Mouse (Mus musculus) liver, adult 2 months (tissue): ENCODE measurements around the gene Gpr158. TPM values are rescaled to one million over a fixed set of nuclear protein-coding genes. Genes with fewer than 3 reads are reported as not detected.
"Not testable (repeated sequence)": the region's sequence is repeated elsewhere in the genome, so short reads cannot be mapped to it uniquely, and the experiment has no call there.

Experiments
- DNase-seq: peaks from one replicate; pipeline ENCODE4 v3.0.0-alpha.2; 2011; ENCODE audit warnings: low read depth, low spot score; ENCODE audit errors: extremely low read depth
- H3K27ac ChIP-seq: fragments of 200-500 bp; replicated peaks from 2 replicates; pipeline ENCODE4 v1.5.1; 2012; ENCODE audit warnings: low read depth, mild to moderate bottlenecking, control low read depth, inconsistent platforms, low read length; ENCODE audit not compliant: insufficient read depth
- H3K27me3 ChIP-seq: fragments of 200-500 bp; 2 replicates; pipeline ENCODE4 v1.6.1; 2012; ENCODE audit warnings: mild to moderate bottlenecking, moderate library complexity, low read length, inconsistent platforms; ENCODE audit not compliant: control insufficient read depth, insufficient read depth
- H3K36me3 ChIP-seq: fragments of 200-500 bp; 2 replicates; pipeline ENCODE4 v1.6.1; 2012; ENCODE audit warnings: low read length, inconsistent platforms; ENCODE audit not compliant: control insufficient read depth, insufficient read depth
- H3K4me1 ChIP-seq: fragments of 200-500 bp; 2 replicates; pipeline ENCODE4 v1.6.1; 2011; ENCODE audit warnings: low read length; ENCODE audit not compliant: control insufficient read depth, insufficient read depth
- H3K4me3 ChIP-seq: fragments of 200-500 bp; 2 replicates; pipeline ENCODE4 v1.5.1; 2011; ENCODE audit warnings: low read depth, mild to moderate bottlenecking, control low read depth, low read length, moderate library complexity; ENCODE audit not compliant: insufficient read depth
- H3K79me2 ChIP-seq: fragments of 200-500 bp; 2 replicates; pipeline ENCODE4 v1.6.1; 2012; ENCODE audit warnings: inconsistent platforms, mild to moderate bottlenecking, low read length, moderate library complexity; ENCODE audit not compliant: control insufficient read depth, insufficient read depth
- H3K9ac ChIP-seq: fragments of 200-500 bp; 2 replicates; pipeline ENCODE4 v1.6.1; 2012; ENCODE audit warnings: low read depth, mild to moderate bottlenecking, control low read depth, inconsistent platforms, low read length
- CTCF ChIP-seq: fragments of 200-500 bp; IDR thresholded peaks from 2 replicates; pipeline ENCODE4 v1.5.1; 2011; ENCODE audit warnings: low read depth, low read length, control low read depth
- POLR2A ChIP-seq: fragments of 200-500 bp; IDR thresholded peaks from 2 replicates; pipeline ENCODE4 v1.6.1; 2011; ENCODE audit warnings: low read length, control low read depth; ENCODE audit not compliant: insufficient read depth; ENCODE audit errors: extremely low read depth
- whole genome bisulfite sequencing: fragments of 180-500 bp; shearing (Covaris S2); methylation state at CpG from one replicate; pipeline ENCODE4 v1.1.7; 2018; 5-methylcytosine and 5-hydroxymethylcytosine counted together
- polyA plus RNA-seq: library from polyadenylated mRNA; depleted of rRNA; stranded (reverse); fragments of >200 nt; gene quantifications from 2 replicates; pipeline ENCODE4 v1.2.3, GENCODE M21; 2012
- total RNA-seq: library from RNA; depleted of rRNA; stranded (reverse); fragments of >200 nt; gene quantifications from 2 replicates; pipeline ENCODE4 v1.2.3, GENCODE M21; 2014

Gene Gpr158
- total and polyA plus RNA-seq, 2 experiments: not detected

DNA sequence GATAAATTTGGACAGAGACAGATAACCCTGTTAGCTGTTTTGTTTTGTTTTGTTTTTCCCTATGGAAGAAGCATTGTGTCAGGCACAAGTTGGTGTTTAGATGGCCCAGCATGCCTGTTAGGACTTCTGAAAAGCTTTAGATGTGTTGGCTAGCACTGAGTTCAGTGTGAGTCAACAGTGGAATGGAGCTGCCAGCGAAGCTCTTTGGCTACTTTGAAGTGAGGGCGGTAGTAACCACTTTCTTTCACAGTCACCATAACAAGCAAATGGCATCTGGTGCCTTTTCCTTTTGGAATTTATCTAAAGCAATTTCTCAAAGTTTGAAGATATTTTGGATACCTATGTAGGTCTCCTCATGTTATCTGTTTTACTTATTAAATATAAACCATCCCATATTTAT lies 62.9 kb downstream of the Gpr158 start:
- 65% methylated on average over 2 of the region's 2 CpGs for WGBS
- H3K27me3 ChIP-seq: no peaks in the 10 kb centered on the region
- no peak for DNase-seq

DNA sequence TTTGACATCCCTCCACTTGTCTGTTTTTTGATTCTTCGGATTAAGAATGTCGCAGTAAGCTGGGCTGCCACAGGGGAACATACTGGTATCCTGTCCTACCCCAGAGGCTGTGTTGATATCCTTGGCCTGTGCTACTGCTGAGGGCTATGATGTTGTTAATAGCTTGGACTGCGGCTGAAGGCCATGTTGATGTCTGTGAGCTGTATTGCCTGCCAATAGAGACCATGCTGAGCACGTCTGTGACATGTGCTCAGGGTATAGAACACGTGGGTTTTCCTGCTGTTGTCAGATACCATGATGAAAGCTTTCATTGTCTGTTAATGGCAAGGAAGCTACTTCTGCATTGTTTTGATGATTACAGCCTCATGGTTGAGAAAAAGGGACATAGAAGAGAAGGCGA lies 63.8 kb downstream of the Gpr158 start:
- TF ChIP-seq CTCF: no peak
- no peak for TF ChIP-seq POLR2A
- Histone ChIP-seq H3K27ac (no peak overlapping the region), H3K36me3 (no peaks in the 10 kb centered on the region), H3K79me2 (no peaks in the 10 kb centered on the region), H3K4me1 (no peaks in the 10 kb centered on the region), H3K9ac (no peak overlapping the region), H3K4me3 (no peak overlapping the region), H3K27me3 (no peaks in the 10 kb centered on the region)
- DNase-seq: no peak
- 81% methylated on average over 6 of the region's 6 CpGs for WGBS

More for the DNA sequence above, 62.9 kb downstream of the Gpr158 start:
- TF ChIP-seq CTCF (no peak), POLR2A (no peak)
- no peaks in the 10 kb centered on the region for H3K79me2 ChIP-seq
- no peak overlapping the region for H3K27ac ChIP-seq
- no peaks in the 10 kb centered on the region for H3K36me3 ChIP-seq
- H3K4me3 ChIP-seq: no peak overlapping the region
- no peak overlapping the region for H3K9ac ChIP-seq
- no peaks in the 10 kb centered on the region for H3K4me1 ChIP-seq

DNA sequence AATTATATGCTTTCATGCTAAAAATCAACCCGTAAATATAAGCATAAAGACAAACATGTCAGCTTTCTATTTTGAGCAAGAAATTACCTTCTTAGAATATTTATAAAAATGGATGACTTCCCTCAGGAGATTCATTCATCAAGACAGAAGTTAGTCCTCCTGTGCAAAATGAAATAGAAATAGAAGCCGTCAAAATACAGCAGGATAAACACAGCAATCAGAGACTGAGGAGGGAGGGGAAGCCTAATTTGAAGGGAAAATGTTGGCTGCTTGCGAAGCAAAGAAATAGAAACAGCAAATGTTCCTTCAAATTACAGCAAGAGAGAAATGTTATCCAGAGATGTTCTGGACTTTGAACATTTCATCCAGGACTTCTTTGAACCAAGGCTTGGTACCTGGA lies 72.3 kb downstream of the Gpr158 start:
- 86% methylated on average over 3 of the region's 3 CpGs for WGBS
- no peaks in the 10 kb centered on the region for H3K36me3 ChIP-seq
- DNase-seq: no peak
- H3K4me3 ChIP-seq: no peak overlapping the region
- H3K9ac ChIP-seq: no peak overlapping the region
- no peaks in the 10 kb centered on the region for H3K4me1 ChIP-seq
- no peaks in the 10 kb centered on the region for H3K27me3 ChIP-seq
- no peak overlapping the region for H3K27ac ChIP-seq
- TF ChIP-seq CTCF (no peak), POLR2A (no peak)
- no peaks in the 10 kb centered on the region for H3K79me2 ChIP-seq

DNA sequence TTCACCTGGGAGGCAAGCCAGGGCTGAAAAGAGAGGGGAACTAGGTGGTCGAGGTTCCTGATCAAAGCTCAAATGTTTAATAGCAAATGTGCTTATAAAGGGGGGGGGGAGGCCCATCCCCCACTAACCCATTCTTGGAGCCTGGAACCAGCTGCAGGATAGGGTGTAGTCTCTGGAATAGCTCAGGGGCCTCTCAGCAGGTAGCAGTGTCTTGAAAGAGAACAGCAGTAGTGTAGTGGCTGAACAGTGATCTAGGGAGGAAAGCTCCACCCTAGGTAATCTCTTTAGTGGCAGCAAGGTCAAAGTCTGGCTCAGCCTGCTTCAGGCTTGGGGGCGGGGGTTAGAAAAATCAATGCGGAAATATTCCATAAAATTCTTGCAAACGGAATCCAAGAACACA lies 93.3 kb downstream of the Gpr158 start:
- not testable (repeated sequence) for H3K27ac ChIP-seq, H3K9ac ChIP-seq, H3K4me3 ChIP-seq, H3K27me3 ChIP-seq, H3K79me2 ChIP-seq, H3K4me1 ChIP-seq, DNase-seq, H3K36me3 ChIP-seq
- 75% methylated on average over 4 of the region's 4 CpGs for WGBS

DNA sequence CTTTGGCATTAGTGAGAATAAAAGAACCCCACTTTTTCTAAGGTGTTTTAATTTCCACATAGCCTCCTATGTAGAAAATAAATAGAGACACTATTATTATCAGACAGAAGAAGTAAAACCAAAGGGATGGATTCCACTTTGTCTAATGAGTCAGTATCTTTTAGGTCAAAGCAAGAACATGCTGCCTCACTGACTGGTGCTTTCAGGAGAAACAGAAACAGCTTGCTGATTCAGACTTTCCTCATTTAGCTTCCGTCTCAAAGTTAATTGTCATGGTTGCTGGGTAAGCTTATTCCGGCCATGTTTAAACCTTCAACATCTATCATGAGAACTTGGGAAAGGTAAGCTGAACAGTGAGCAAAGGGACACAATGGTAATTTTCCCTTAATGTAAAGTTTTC lies 107.6 kb downstream of the Gpr158 start:
- H3K27ac ChIP-seq: no peak overlapping the region
- H3K27me3 ChIP-seq: no peaks in the 10 kb centered on the region
- H3K36me3 ChIP-seq: no peaks in the 10 kb centered on the region
- no peak overlapping the region for H3K4me3 ChIP-seq
- H3K4me1 ChIP-seq: no peaks in the 10 kb centered on the region
- no peak for TF ChIP-seq POLR2A
- no peaks in the 10 kb centered on the region for H3K79me2 ChIP-seq
- no peak overlapping the region for H3K9ac ChIP-seq
- 93% methylated on average over 2 of the region's 2 CpGs for WGBS
- DNase-seq: no peak

DNA sequence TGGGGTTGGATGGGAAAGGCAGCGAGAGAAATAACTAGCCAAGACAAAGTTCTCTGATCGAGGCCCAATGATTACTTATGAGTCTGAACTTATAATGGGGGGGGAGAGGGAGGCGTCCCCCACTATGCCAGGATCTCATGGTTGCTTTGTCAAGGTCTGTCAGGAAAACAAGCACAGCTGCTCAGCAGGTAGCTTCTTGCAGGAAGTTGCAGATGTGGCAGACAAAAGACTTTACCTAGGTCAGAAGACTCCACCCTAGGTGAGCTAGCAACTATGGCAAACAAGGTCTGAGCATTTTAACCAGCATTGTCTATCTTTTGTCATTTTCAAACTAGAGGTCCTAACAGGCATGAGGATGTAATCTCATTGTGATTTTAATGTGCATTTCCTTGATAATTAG lies 129.5 kb downstream of the Gpr158 start:
- H3K27ac ChIP-seq: no peak overlapping the region
- WGBS: 67% methylated on average over 3 of the region's 3 CpGs
- H3K9ac ChIP-seq: no peak overlapping the region
- H3K79me2 ChIP-seq: no peaks in the 10 kb centered on the region
- H3K4me1 ChIP-seq: no peaks in the 10 kb centered on the region
- no peak overlapping the region for H3K4me3 ChIP-seq
- H3K27me3 ChIP-seq: no peaks in the 10 kb centered on the region
- no peak for TF ChIP-seq POLR2A
- TF ChIP-seq CTCF: no peak
- no peaks in the 10 kb centered on the region for H3K36me3 ChIP-seq
- no peak for DNase-seq
